Mouse (Mus musculus): Measurements from ENCODE around the gene Becn1.

Gene Becn1

GRCm38 (mm10) chr11:101315665-101316500, 13.8 kb upstream of the Becn1 start, which contains the start of gene Psme3:
TSS of gene Psme3 (plus strand) at chr11:101316213.
- DNase-seq (ENCODE audit: low read depth, low spot score) = peak; percentile 88

GRCm38 (mm10) chr11:101315082-101315650, 13.1 kb upstream of the Becn1 start:
- no peak for DNase-seq (ENCODE audit: low read depth, low spot score)

GRCm38 (mm10) chr11:101314567-101314966, 12.5 kb upstream of the Becn1 start:
- no peak for DNase-seq (ENCODE audit: low read depth, low spot score)

- DNase-seq (ENCODE audit: low read depth, low spot score) = no peak
Observed at GRCm38 (mm10) chr11:101312150-101312549, 10.1 kb upstream of the Becn1 start.

- DNase-seq (ENCODE audit: low read depth, low spot score) = no peak
Observed at GRCm38 (mm10) chr11:101311083-101311482, 9.0 kb upstream of the Becn1 start.

- no peak for DNase-seq (ENCODE audit: low read depth, low spot score)
Observed at GRCm38 (mm10) chr11:101307744-101308143, 5.7 kb upstream of the Becn1 start.

- no peak for DNase-seq (ENCODE audit: low read depth, low spot score)
Observed at GRCm38 (mm10) chr11:101301299-101302003, 635 bp downstream of the Becn1 start.

GRCm38 (mm10) chr11:101300881-101301280, 1.2 kb downstream of the Becn1 start:
- DNase-seq (ENCODE audit: low read depth, low spot score) = no peak

GRCm38 (mm10) chr11:101295191-101295590, 6.9 kb downstream of the Becn1 start:
- no peak for DNase-seq (ENCODE audit: low read depth, low spot score)

- DNase-seq (ENCODE audit: low read depth, low spot score) = no peak
Observed at GRCm38 (mm10) chr11:101291231-101291630, 10.9 kb downstream of the Becn1 start.

GRCm38 (mm10) chr11:101287306-101287705, 14.8 kb downstream of the Becn1 start:
- no peak for DNase-seq (ENCODE audit: low read depth, low spot score)

GRCm38 (mm10) chr11:101283805-101284204, 18.3 kb downstream of the Becn1 start:
- DNase-seq (ENCODE audit: low read depth, low spot score) = no peak

- DNase-seq (ENCODE audit: low read depth, low spot score) = no peak
Observed at GRCm38 (mm10) chr11:101282896-101283295, 19.2 kb downstream of the Becn1 start.

GRCm38 (mm10) chr11:101280837-101281236, 21.2 kb downstream of the Becn1 start:
- no peak for DNase-seq (ENCODE audit: low read depth, low spot score)

- no peak for DNase-seq (ENCODE audit: low read depth, low spot score)
Observed at GRCm38 (mm10) chr11:101279193-101279569, 22.9 kb downstream of the Becn1 start.

- DNase-seq (ENCODE audit: low read depth, low spot score) = peak; percentile 67
Observed at GRCm38 (mm10) chr11:101278223-101279192, 23.6 kb downstream of the Becn1 start, which contains the start of the genes Cntd1 and Coa3. TSS of gene Cntd1 (plus strand) at chr11:101279012. TSS of gene Coa3 (minus strand) at chr11:101279114.

GRCm38 (mm10) chr11:101277381-101278222, 24.5 kb downstream of the Becn1 start:
- DNase-seq (ENCODE audit: low read depth, low spot score) = no peak

- no peak for DNase-seq (ENCODE audit: low read depth, low spot score)
Observed at GRCm38 (mm10) chr11:101276319-101277070, 25.6 kb downstream of the Becn1 start.

- DNase-seq (ENCODE audit: low read depth, low spot score) = no peak
Observed at GRCm38 (mm10) chr11:101275309-101275708, 26.8 kb downstream of the Becn1 start.

Data from retina, adult 2 months (tissue).